Mouse (Mus musculus): ENCODE measurements around the gene Klhdc4. TPM values are rescaled to one million over a fixed set of nuclear protein-coding genes. Genes with fewer than 3 reads are reported as not detected.
A peak's percentile ranks its signal among the peaks of the same experiment; 100 is the strongest.

The Klhdc4 gene
- polyA plus RNA-seq (2012; ENCODE audit: insufficient read depth, insufficient read length, missing spikeins): 19.9 and 20.8 TPM in 2 replicates

GRCm38 (mm10) chr8:121829048-121829776 lies at the start of gene Klhdc4:
Klhdc4 (minus strand) TSS chr8:121829569.
- H3K4me3 ChIP-seq (ENCODE audit: insufficient read depth, low read length): peak within 1 kb of the TSS; percentile 87
- peak within 1 kb of the TSS; percentile 20; the same call in 1 of the 2 replicates for H3K27ac ChIP-seq (ENCODE audit: insufficient read depth, low read depth, low read length)
- TF ChIP-seq POLR2A (IDR thresholded peaks at IDR 0.05; ENCODE audit: borderline replicate concordance, low read depth, low read length) (no peak), CTCF (IDR thresholded peaks at IDR 0.05; ENCODE audit: low read depth, low read length) (no peak)
- peaks cover 20% of the 10 kb centered on the region for H3K4me1 ChIP-seq (ENCODE audit: control insufficient read depth, insufficient read depth, low read length)

DNA sequence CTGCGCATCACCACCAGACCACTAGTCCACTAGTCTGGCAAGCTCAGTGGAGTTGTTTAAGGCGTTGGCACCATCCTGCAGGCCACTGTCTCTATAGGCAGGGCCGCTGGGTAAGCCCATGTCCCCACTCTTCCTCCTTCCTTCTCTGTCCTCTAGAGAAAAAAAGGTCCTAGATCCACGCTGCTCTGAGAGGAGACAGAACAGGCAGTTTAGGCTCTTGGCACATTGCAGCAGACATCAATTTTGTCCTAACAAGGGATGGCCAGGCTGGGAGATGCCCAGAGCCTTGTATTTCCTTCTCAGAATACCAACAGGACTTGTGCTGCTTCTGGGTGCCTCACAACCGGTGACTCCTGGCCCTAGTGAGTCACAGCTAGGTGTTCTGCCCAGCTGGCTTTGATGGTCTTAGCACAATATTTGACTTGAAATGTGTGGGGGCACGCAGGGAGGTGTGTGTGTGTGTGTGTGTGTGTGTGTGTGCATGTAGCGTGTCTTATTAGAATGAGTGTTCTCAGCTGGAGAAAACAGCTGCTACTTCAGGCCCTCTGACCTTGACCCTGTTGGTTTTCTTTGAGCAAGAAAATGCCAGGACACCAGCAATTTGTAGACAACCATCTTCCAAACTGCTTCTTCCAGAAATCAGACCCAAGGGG lies 48.6 kb upstream of the Klhdc4 start:
- TF ChIP-seq POLR2A (IDR thresholded peaks at IDR 0.05; ENCODE audit: borderline replicate concordance, low read depth, low read length): no peak
- no peak for TF ChIP-seq CTCF (IDR thresholded peaks at IDR 0.05; ENCODE audit: low read depth, low read length)
- no peak overlapping the region for H3K27ac ChIP-seq (ENCODE audit: insufficient read depth, low read depth, low read length)
- no peak overlapping the region for H3K4me3 ChIP-seq (ENCODE audit: insufficient read depth, low read length)
- H3K4me1 ChIP-seq (ENCODE audit: control insufficient read depth, insufficient read depth, low read length): peaks cover 11% of the 10 kb centered on the region

DNA sequence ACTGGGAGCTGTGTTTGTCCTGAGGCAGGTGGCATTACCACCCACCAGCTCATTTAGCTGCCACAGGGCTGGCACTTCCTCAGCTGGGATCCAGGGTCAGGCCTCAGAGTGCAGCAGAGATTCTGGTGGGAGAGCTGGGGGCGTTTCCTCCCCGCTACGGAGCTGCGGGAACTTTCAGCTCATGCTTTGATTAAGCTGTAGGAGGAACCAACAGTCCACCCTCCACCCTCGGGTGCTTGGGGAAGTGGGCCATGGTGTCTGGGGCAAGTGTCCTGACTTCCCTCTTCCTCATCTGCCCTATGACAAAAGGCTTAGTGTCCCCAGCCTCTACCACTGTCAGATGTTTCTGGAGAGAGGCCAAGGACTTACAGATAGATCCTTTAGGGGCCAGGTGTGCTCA lies 47.8 kb upstream of the Klhdc4 start:
- peaks cover 13% of the 10 kb centered on the region for H3K4me1 ChIP-seq (ENCODE audit: control insufficient read depth, insufficient read depth, low read length)
- TF ChIP-seq CTCF (IDR thresholded peaks at IDR 0.05; ENCODE audit: low read depth, low read length) (no peak), POLR2A (IDR thresholded peaks at IDR 0.05; ENCODE audit: borderline replicate concordance, low read depth, low read length) (no peak)
- H3K4me3 ChIP-seq (ENCODE audit: insufficient read depth, low read length): no peak overlapping the region
- H3K27ac ChIP-seq (ENCODE audit: insufficient read depth, low read depth, low read length): no peak overlapping the region

- H3K27ac ChIP-seq (ENCODE audit: insufficient read depth, low read depth, low read length): no peak overlapping the region
- no peak overlapping the region for H3K4me3 ChIP-seq (ENCODE audit: insufficient read depth, low read length)
- H3K4me1 ChIP-seq (ENCODE audit: control insufficient read depth, insufficient read depth, low read length): peaks cover 13% of the 10 kb centered on the region
- TF ChIP-seq POLR2A (IDR thresholded peaks at IDR 0.05; ENCODE audit: borderline replicate concordance, low read depth, low read length) (no peak), CTCF (IDR thresholded peaks at IDR 0.05; ENCODE audit: low read depth, low read length) (no peak)
Observed at GRCm38 (mm10) chr8:121875517-121875916, 46.1 kb upstream of the Klhdc4 start.

- Histone ChIP-seq H3K4me1 (ENCODE audit: control insufficient read depth, insufficient read depth, low read length) (peaks cover 13% of the 10 kb centered on the region), H3K27ac (ENCODE audit: insufficient read depth, low read depth, low read length) (no peak overlapping the region), H3K4me3 (ENCODE audit: insufficient read depth, low read length) (no peak overlapping the region)
- TF ChIP-seq POLR2A (IDR thresholded peaks at IDR 0.05; ENCODE audit: borderline replicate concordance, low read depth, low read length): no peak
- TF ChIP-seq CTCF (IDR thresholded peaks at IDR 0.05; ENCODE audit: low read depth, low read length): no peak
Observed at GRCm38 (mm10) chr8:121875045-121875444, 45.7 kb upstream of the Klhdc4 start.

- peaks cover 13% of the 10 kb centered on the region for H3K4me1 ChIP-seq (ENCODE audit: control insufficient read depth, insufficient read depth, low read length)
- H3K27ac ChIP-seq (ENCODE audit: insufficient read depth, low read depth, low read length): no peak overlapping the region
- no peak for TF ChIP-seq CTCF (IDR thresholded peaks at IDR 0.05; ENCODE audit: low read depth, low read length)
- H3K4me3 ChIP-seq (ENCODE audit: insufficient read depth, low read length): no peak overlapping the region
Observed at GRCm38 (mm10) chr8:121874031-121874430, 44.7 kb upstream of the Klhdc4 start.

DNA sequence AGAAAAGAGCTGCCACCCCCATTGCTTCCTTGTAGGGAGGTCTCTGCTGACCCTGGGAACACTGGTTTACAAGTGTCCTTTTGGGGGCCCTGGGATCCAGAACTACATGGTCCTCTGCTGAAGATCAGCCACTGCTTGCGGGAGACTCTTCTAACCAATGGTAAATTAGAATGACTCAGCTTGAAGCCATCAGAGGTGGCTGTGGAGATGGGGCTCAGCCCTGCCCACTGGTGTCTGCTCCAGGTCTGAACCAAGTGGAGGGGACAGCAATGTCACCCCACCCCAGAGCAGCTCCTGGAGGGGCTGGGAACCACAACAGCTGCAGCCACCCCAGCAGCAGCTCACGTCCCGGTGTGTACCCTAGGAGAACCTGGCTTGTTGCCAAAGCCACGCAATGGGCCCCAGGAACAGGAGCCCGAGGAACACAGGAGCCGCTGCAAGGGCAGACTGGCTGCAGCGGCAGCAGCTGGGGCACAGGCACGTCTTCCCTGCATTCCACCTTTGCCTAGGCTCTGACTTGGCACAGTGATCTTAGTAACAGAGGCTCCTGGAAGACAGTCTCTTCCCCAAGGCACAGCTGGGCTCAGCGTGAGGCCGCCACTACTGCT lies 42.6 kb upstream of the Klhdc4 start:
- peaks cover 11% of the 10 kb centered on the region for H3K4me1 ChIP-seq (ENCODE audit: control insufficient read depth, insufficient read depth, low read length)
- H3K27ac ChIP-seq (ENCODE audit: insufficient read depth, low read depth, low read length): no peak overlapping the region
- TF ChIP-seq POLR2A (IDR thresholded peaks at IDR 0.05; ENCODE audit: borderline replicate concordance, low read depth, low read length) (no peak), CTCF (IDR thresholded peaks at IDR 0.05; ENCODE audit: low read depth, low read length) (no peak)
- H3K4me3 ChIP-seq (ENCODE audit: insufficient read depth, low read length): no peak overlapping the region

GRCm38 (mm10) chr8:121870190-121870589 lies 40.8 kb upstream of the Klhdc4 start:
- peaks cover 12% of the 10 kb centered on the region for H3K4me1 ChIP-seq (ENCODE audit: control insufficient read depth, insufficient read depth, low read length)
- H3K4me3 ChIP-seq (ENCODE audit: insufficient read depth, low read length): no peak overlapping the region
- TF ChIP-seq POLR2A (IDR thresholded peaks at IDR 0.05; ENCODE audit: borderline replicate concordance, low read depth, low read length) (no peak), CTCF (IDR thresholded peaks at IDR 0.05; ENCODE audit: low read depth, low read length) (no peak)
- no peak overlapping the region for H3K27ac ChIP-seq (ENCODE audit: insufficient read depth, low read depth, low read length)

DNA sequence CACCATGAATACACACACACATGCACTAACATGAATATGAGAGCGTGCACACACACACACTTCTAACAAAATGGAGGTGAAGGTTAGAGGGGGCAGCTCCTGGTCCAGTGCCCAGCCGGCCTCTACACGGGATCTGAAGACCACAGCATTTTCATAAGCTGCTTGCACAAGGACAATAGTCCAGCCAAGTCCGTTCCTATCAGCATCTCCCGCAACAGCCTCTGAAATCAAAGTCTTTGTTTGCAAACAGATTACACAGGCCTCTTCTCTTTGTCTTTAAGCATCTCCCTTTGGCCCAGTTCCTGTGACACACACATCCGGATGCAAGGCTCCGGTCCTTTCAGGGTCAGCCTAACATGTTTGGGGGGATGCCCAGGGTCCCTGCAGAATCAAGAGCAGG lies 39.5 kb upstream of the Klhdc4 start:
- Histone ChIP-seq H3K4me1 (ENCODE audit: control insufficient read depth, insufficient read depth, low read length) (peaks cover 12% of the 10 kb centered on the region), H3K4me3 (ENCODE audit: insufficient read depth, low read length) (no peak overlapping the region), H3K27ac (ENCODE audit: insufficient read depth, low read depth, low read length) (no peak overlapping the region)
- TF ChIP-seq POLR2A (IDR thresholded peaks at IDR 0.05; ENCODE audit: borderline replicate concordance, low read depth, low read length) (no peak), CTCF (IDR thresholded peaks at IDR 0.05; ENCODE audit: low read depth, low read length) (no peak)

GRCm38 (mm10) chr8:121868196-121868595 lies 38.8 kb upstream of the Klhdc4 start:
- TF ChIP-seq POLR2A (IDR thresholded peaks at IDR 0.05; ENCODE audit: borderline replicate concordance, low read depth, low read length): no peak
- TF ChIP-seq CTCF (IDR thresholded peaks at IDR 0.05; ENCODE audit: low read depth, low read length): no peak
- no peak overlapping the region for H3K27ac ChIP-seq (ENCODE audit: insufficient read depth, low read depth, low read length)
- no peak overlapping the region for H3K4me3 ChIP-seq (ENCODE audit: insufficient read depth, low read length)
- peaks cover 12% of the 10 kb centered on the region for H3K4me1 ChIP-seq (ENCODE audit: control insufficient read depth, insufficient read depth, low read length)
